Mouse (Mus musculus) erythroblast, embryonic 14.5 days (primary cell): ENCODE data around the gene Fscn1. TPM values are rescaled to one million over a fixed set of nuclear protein-coding genes. Genes with fewer than 3 reads are reported as not detected.

ENCODE experiments used
- H3K27me3 ChIP-seq: 2 replicates; pipeline ENCODE4 v1.6.1; 2012; ENCODE audit warnings: inconsistent platforms; ENCODE audit not compliant: control insufficient read depth
- H3K36me3 ChIP-seq: 2 replicates; pipeline ENCODE4 v1.6.1; 2012; ENCODE audit warnings: mild to moderate bottlenecking, inconsistent platforms; ENCODE audit not compliant: control insufficient read depth
- H3K4me1 ChIP-seq: 2 replicates; pipeline ENCODE4 v1.6.1; 2012; ENCODE audit warnings: inconsistent platforms; ENCODE audit not compliant: control insufficient read depth
- H3K4me3 ChIP-seq: replicated peaks from 2 replicates; pipeline ENCODE3; 2012; ENCODE audit warnings: moderate library complexity, mild to moderate bottlenecking, inconsistent platforms
- H3K9me3 ChIP-seq: 2 replicates; pipeline ENCODE4 v1.6.1; 2012; ENCODE audit warnings: low read length, inconsistent platforms, mixed read lengths; ENCODE audit not compliant: control insufficient read depth
- GATA1 ChIP-seq: IDR thresholded peaks from 2 replicates; pipeline ENCODE4 v1.6.1; 2012; ENCODE audit warnings: low read length, inconsistent platforms, mixed read lengths
- TAL1 ChIP-seq: IDR thresholded peaks from 3 replicates; pipeline ENCODE4 v1.6.1; 2012; ENCODE audit warnings: low read length, inconsistent platforms, mixed read lengths
- polyA plus RNA-seq: library from polyadenylated mRNA; stranded (reverse); fragments of >175 nt; gene quantifications from 2 replicates; pipeline ENCODE4 v1.2.3, GENCODE M21; 2012

Fscn1 gene
- polyA plus RNA-seq, 1 experiment = 0.36 TPM

DNA sequence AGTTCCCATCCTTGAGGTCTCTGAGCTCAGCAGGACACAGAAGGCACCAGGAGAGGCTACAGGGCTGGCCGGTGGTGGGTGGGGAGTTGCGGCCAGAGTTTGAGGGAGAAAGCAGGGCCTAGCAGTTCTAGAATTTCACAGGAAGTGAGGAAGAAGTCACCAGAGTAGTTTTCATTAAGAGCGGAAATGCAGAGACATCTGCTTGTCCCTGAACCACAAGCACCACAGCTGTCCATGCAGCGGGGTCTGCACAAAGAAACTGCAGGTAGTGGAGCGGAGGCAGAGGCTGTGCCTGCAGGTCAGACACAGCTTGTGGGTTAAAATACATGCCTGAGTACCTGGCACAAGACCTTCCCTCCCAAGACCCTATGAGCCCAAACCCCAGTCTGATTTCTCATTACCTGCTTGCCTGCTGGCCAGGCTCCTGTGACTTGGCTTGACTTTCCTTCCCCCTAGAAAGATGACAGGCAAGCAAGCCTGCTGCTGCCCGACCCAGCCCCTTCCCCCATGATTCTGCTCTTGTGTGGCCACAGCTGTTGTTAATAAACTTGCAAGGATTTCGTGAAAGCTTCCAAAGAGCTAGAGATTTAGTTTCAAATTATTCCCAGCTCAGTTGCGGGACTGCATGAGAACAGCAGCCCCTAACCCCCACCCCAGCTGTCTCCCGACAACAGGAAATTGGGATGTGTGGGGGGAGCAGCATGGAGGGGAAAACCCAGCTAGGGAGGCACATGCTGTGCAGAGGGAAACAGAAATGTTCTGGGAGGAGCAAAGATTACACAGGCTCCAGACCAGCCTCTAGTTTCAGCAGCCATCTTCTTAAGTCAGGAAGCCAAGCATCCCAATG, 40.7 kb downstream of the Fscn1 start:
- TF ChIP-seq TAL1 (no peak), GATA1 (no peak)
- no peak overlapping the region for H3K4me3 ChIP-seq
- no peaks in the 10 kb centered on the region for H3K9me3 ChIP-seq
- no peaks in the 10 kb centered on the region for H3K27me3 ChIP-seq
- peaks cover 66% of the 10 kb centered on the region for H3K36me3 ChIP-seq
- peaks cover 2% of the 10 kb centered on the region; the same call in 1 of the 2 replicates for H3K4me1 ChIP-seq

DNA sequence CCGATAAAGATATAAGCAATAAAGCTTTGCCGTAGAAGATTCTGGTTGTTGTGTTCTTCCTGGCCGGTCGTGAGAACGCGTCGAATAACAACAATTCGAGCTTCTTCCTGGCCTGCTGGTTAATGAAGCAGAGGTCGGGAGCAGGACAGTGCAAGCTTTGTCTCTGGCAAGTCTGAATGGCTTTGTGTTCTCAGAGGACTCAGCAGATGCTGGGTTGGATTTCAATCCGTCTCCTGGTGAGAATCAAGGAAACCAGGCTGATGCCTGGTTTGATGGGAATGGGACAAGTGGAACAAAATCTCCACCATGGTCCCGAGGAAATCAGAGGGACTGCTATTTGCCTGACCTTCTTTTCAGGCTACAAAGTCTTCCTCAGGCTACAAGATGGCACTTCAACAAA, 49.2 kb downstream of the Fscn1 start:
- H3K27me3 ChIP-seq = no peaks in the 10 kb centered on the region
- peaks cover 52% of the 10 kb centered on the region for H3K36me3 ChIP-seq
- TF ChIP-seq TAL1 (no peak), GATA1 (no peak)

GRCm38 (mm10) chr5:143017401-143017800, 57.3 kb downstream of the Fscn1 start:
- no peak for TF ChIP-seq GATA1
- no peak for TF ChIP-seq TAL1
- Histone ChIP-seq H3K27me3 (no peaks in the 10 kb centered on the region), H3K4me1 (peaks cover 4% of the 10 kb centered on the region), H3K9me3 (no peaks in the 10 kb centered on the region), H3K4me3 (no peak overlapping the region), H3K36me3 (peaks cover 82% of the 10 kb centered on the region)

More for the DNA sequence above, 49.2 kb downstream of the Fscn1 start:
- H3K9me3 ChIP-seq = no peaks in the 10 kb centered on the region
- H3K4me3 ChIP-seq = no peak overlapping the region
- no peaks in the 10 kb centered on the region for H3K4me1 ChIP-seq

Other genes with a start within 250 kb of the Fscn1 start
- gene Tnrc18, start 142.7 kb upstream of the Fscn1 start, polyA plus RNA-seq = 0.97 and 1.5 TPM in 2 replicates
- gene Fbxl18, start 64.9 kb upstream of the Fscn1 start, polyA plus RNA-seq = 0.34 and 0.52 TPM in 2 replicates
- gene Actb, start 53.6 kb upstream of the Fscn1 start, polyA plus RNA-seq = 326 and 442 TPM in 2 replicates
- 2.4 and 2.9 TPM in 2 replicates for gene Rnf216, start 152.7 kb downstream of the Fscn1 start, polyA plus RNA-seq
- gene Olfr718-ps1, start 187.2 kb downstream of the Fscn1 start, polyA plus RNA-seq = not detected in 2 replicates
- gene Rbak, start 220.4 kb downstream of the Fscn1 start, polyA plus RNA-seq = 0.01 and 0.02 TPM in 2 replicates
- not detected in 2 replicates for gene Spdye4b, start 220.7 kb downstream of the Fscn1 start, polyA plus RNA-seq